Mouse (Mus musculus) MEL (cell line): ENCODE measurements around the gene Insig1. TPM values are rescaled to one million over a fixed set of nuclear protein-coding genes. Genes with fewer than 3 reads are reported as not detected.

Experiments used
- DNase-seq: peaks from one replicate; pipeline ENCODE4 v3.0.0; 2011; ENCODE audit warnings: low read depth, low spot score
- H3K27ac ChIP-seq: 2 replicates; pipeline ENCODE4 v1.5.1; 2012; ENCODE audit warnings: low read depth, mild to moderate bottlenecking, control low read depth, low read length, moderate library complexity; ENCODE audit not compliant: control insufficient read depth
- H3K27me3 ChIP-seq, 2 experiments: fragments of 150-350 bp in 1 of 2; sonication (generic) in 1 of 2; 2 replicates each; pipeline ENCODE4 v1.6.1; 2012; ENCODE audit warnings: low read length in 2 of 2, mild to moderate bottlenecking in 2 of 2, improper control_type of control experiment in 1 of 2, moderate library complexity in 1 of 2; ENCODE audit not compliant: insufficient read depth in 2 of 2, control insufficient read depth in 1 of 2
- H3K36me3 ChIP-seq, 2 experiments: 2 replicates each; pipeline ENCODE4 v1.6.1; 2012 to 2014; ENCODE audit warnings: low read length in 2 of 2, improper control_type of control experiment in 1 of 2, inconsistent platforms in 1 of 2, mild to moderate bottlenecking in 1 of 2; ENCODE audit not compliant: insufficient read depth in 2 of 2, control insufficient read depth in 1 of 2
- H3K4me1 ChIP-seq, 2 experiments: fragments of 150-350 bp in 1 of 2; sonication (generic) in 1 of 2; 2 replicates each; pipeline ENCODE4 v1.6.1; 2012; ENCODE audit warnings: low read length in 2 of 2, improper control_type of control experiment in 1 of 2, mild to moderate bottlenecking in 1 of 2; ENCODE audit not compliant: insufficient read depth in 2 of 2, control insufficient read depth in 1 of 2
- H3K4me3 ChIP-seq, 2 experiments: fragments of 150-350 bp in 1 of 2; sonication (generic) in 1 of 2; 2 replicates each; pipeline ENCODE4 v1.5.1; 2012; ENCODE audit warnings: low read depth in 2 of 2, low read length in 2 of 2, mild to moderate bottlenecking in 2 of 2, moderate library complexity in 2 of 2, control low read depth in 1 of 2, improper control_type of control experiment in 1 of 2; ENCODE audit not compliant: control insufficient read depth in 1 of 2, insufficient read depth in 1 of 2
- H3K79me2 ChIP-seq: 2 replicates; pipeline ENCODE4 v1.6.1; 2012; ENCODE audit warnings: mild to moderate bottlenecking, low read length, moderate library complexity; ENCODE audit not compliant: control insufficient read depth, poor library complexity, insufficient read depth
- H3K9ac ChIP-seq: 2 replicates; pipeline ENCODE4 v1.6.1; 2012; ENCODE audit warnings: low read depth, mild to moderate bottlenecking, control low read depth, low read length, moderate library complexity; ENCODE audit not compliant: control insufficient read depth, poor library complexity, severe bottlenecking
- H3K9me3 ChIP-seq: fragments of 150-350 bp; sonication (generic); replicated peaks from 2 replicates; pipeline ENCODE4 v1.6.1; 2012; ENCODE audit warnings: mild to moderate bottlenecking, low read length, improper control_type of control experiment, moderate library complexity; ENCODE audit not compliant: insufficient read depth
- CHD1 ChIP-seq: IDR thresholded peaks from 2 replicates; pipeline ENCODE4 v1.6.1; 2012; ENCODE audit warnings: low read depth, mild to moderate bottlenecking, inconsistent platforms, low read length, improper control_type of control experiment
- E2F4 ChIP-seq: IDR thresholded peaks from 2 replicates; pipeline ENCODE4 v1.6.1; 2011; ENCODE audit warnings: low read depth, low read length, improper control_type of control experiment, borderline replicate concordance
- EP300 ChIP-seq, 2 experiments: IDR thresholded peaks; 2 replicates each; pipeline ENCODE4 v1.6.1; 2011; ENCODE audit warnings: improper control_type of control experiment in 2 of 2, low read length in 2 of 2, low read depth in 1 of 2, mild to moderate bottlenecking in 1 of 2
- ETS1 ChIP-seq: IDR thresholded peaks from 2 replicates; pipeline ENCODE4 v1.6.1; 2012; ENCODE audit warnings: low read depth, mild to moderate bottlenecking, inconsistent platforms, low read length, improper control_type of control experiment, moderate library complexity
- GATA1 ChIP-seq: IDR thresholded peaks from 2 replicates; pipeline ENCODE4 v1.6.1; 2011; ENCODE audit warnings: low read depth, low read length, improper control_type of control experiment
- KAT2A ChIP-seq: conservative IDR thresholded peaks from 2 replicates; pipeline ENCODE4 v1.6.1; 2012; ENCODE audit warnings: low read depth, low read length, improper control_type of control experiment, inconsistent platforms
- MAX ChIP-seq: IDR thresholded peaks from 2 replicates; pipeline ENCODE4 v1.6.1; 2011; ENCODE audit warnings: low read length, improper control_type of control experiment
- NRF1 ChIP-seq: IDR thresholded peaks from 2 replicates; pipeline ENCODE4 v1.6.1; 2014; ENCODE audit warnings: low read depth, mild to moderate bottlenecking, inconsistent platforms, low read length, improper control_type of control experiment, moderate library complexity; ENCODE audit not compliant: poor library complexity, insufficient read depth, severe bottlenecking
- POLR2AphosphoS5 ChIP-seq: IDR thresholded peaks from 2 replicates; pipeline ENCODE4 v1.6.1; 2012; ENCODE audit warnings: low read depth, borderline replicate concordance, mild to moderate bottlenecking, inconsistent platforms, low read length, moderate library complexity, mixed read lengths
- RAD21 ChIP-seq: IDR thresholded peaks from 2 replicates; pipeline ENCODE4 v1.6.1; 2011; ENCODE audit warnings: mild to moderate bottlenecking, low read depth, low read length, improper control_type of control experiment
- RCOR1 ChIP-seq: IDR thresholded peaks from 2 replicates; pipeline ENCODE4 v1.6.1; 2012; ENCODE audit warnings: low read depth, mild to moderate bottlenecking, inconsistent platforms, low read length, improper control_type of control experiment
- SIN3A ChIP-seq: IDR thresholded peaks from 2 replicates; pipeline ENCODE4 v1.6.1; 2012; ENCODE audit warnings: low read length, improper control_type of control experiment, inconsistent platforms
- TAL1 ChIP-seq: IDR thresholded peaks from 2 replicates; pipeline ENCODE4 v1.6.1; 2012; ENCODE audit warnings: mild to moderate bottlenecking, inconsistent platforms, low read length, moderate library complexity, mixed read lengths
- TCF12 ChIP-seq: IDR thresholded peaks from 2 replicates; pipeline ENCODE4 v1.6.1; 2014; ENCODE audit warnings: low read depth, mild to moderate bottlenecking, inconsistent platforms, low read length, improper control_type of control experiment, moderate library complexity
- UBTF ChIP-seq: IDR thresholded peaks from 2 replicates; pipeline ENCODE4 v1.6.1; 2012; ENCODE audit warnings: low read depth, mild to moderate bottlenecking, inconsistent platforms, low read length, improper control_type of control experiment, moderate library complexity, borderline replicate concordance; ENCODE audit not compliant: insufficient read depth
- USF1 ChIP-seq: IDR thresholded peaks from 2 replicates; pipeline ENCODE4 v1.6.1; 2014; ENCODE audit warnings: low read depth, mild to moderate bottlenecking, inconsistent platforms, low read length, improper control_type of control experiment, moderate library complexity
- ZC3H11A ChIP-seq: IDR thresholded peaks from 2 replicates; pipeline ENCODE4 v1.6.1; 2012; ENCODE audit warnings: low read depth, mild to moderate bottlenecking, inconsistent platforms, low read length, improper control_type of control experiment
- ZKSCAN1 ChIP-seq: IDR thresholded peaks from 2 replicates; pipeline ENCODE4 v1.6.1; 2012; ENCODE audit warnings: low read depth, mild to moderate bottlenecking, inconsistent platforms, low read length, improper control_type of control experiment, moderate library complexity
- polyA plus RNA-seq, 2 experiments: library from polyadenylated mRNA; stranded (reverse) in 1 of 2; unstranded in 1 of 2; fragments of >175 nt in 1 of 2; fragments of >200 nt in 1 of 2; gene quantifications; 2 replicates each; pipeline versions ENCODE4 v1.2.1 to v1.2.4; 2012; ENCODE audit warnings: low replicate concordance in 2 of 2, low read depth in 1 of 2; ENCODE audit not compliant: insufficient read length in 2 of 2, insufficient read depth in 1 of 2, missing spikeins in 1 of 2
- total RNA-seq: library from RNA; depleted of rRNA; stranded (reverse); fragments of 300-350 nt; gene quantifications from 2 replicates; pipeline ENCODE4 v1.2.3, GENCODE M21; 2012

The Insig1 gene
- total and polyA plus RNA-seq, 3 experiments = 61.3 to 73.2 TPM; not detected in 1

DNA sequence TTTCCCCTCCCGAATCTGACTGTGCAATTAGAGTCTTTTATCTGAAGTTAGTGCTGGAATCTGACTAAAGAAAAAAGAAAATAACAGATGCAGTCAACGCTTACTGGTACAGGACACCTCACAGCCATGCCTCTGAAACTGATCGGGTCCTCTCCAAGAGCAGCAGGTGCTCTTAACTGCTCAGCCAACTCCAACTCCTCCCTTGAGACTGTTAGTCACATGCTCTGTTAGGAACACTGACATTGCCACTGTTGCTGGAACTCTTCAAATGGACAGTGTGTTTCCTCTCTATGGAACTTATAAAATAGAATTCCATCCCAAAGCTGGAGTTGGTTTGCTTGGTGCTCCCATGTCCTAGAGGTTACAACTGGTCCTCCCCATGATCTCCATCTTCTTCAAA lies 14.3 kb upstream of the Insig1 start:
- H3K79me2 ChIP-seq = no peaks in the 10 kb centered on the region
- H3K27me3 ChIP-seq = no peaks in the 10 kb centered on the region
- no peak overlapping the region for H3K9ac ChIP-seq
- H3K36me3 ChIP-seq = no peaks in the 10 kb centered on the region
- H3K27ac ChIP-seq = no peak overlapping the region
- H3K9me3 ChIP-seq = no peaks in the 10 kb centered on the region
- DNase-seq = no peak
- no peak overlapping the region for H3K4me3 ChIP-seq
- H3K4me1 ChIP-seq = no peaks in the 10 kb centered on the region
- TF ChIP-seq MAX = no peak
- TF ChIP-seq TAL1 = no peak
- no peak for TF ChIP-seq EP300 (IDR thresholded peaks at IDR 0.05; ENCODE audit: low read depth in 1 of 2, low read length in 2 of 2)
- TF ChIP-seq GATA1 = no peak
- TF ChIP-seq USF1 = no peak
- TF ChIP-seq UBTF = no peak
- no peak for TF ChIP-seq ETS1
- no peak for TF ChIP-seq CHD1
- TF ChIP-seq SIN3A = no peak
- TF ChIP-seq ZKSCAN1 = no peak
- no peak for TF ChIP-seq TCF12

DNA sequence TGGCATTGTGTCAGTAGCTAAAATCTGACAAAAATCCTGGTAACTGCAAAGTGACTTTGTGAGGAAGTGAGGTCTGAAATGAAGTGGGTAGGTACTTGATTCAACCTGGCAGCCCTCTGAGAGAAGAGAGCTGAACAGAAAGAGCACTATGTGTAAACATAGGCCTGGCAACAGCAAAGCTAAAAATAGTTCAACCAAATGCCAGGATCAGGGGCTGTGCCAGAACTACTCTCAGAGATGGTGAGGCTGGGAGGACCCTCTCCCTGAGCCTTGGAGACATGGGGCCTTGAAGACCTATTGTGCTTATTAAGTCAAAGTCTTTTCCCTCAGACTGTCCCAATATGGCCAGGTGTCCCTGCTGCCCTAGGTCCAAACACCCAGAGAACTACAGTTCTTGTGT lies 10.7 kb upstream of the Insig1 start:
- H3K36me3 ChIP-seq = peaks cover 0 to under 1% of the 10 kb centered on the region in 2 experiments; a peak in 1 of 4 replicates
- H3K9ac ChIP-seq = no peak overlapping the region
- no peaks in the 10 kb centered on the region for H3K9me3 ChIP-seq
- H3K79me2 ChIP-seq = no peaks in the 10 kb centered on the region
- H3K4me3 ChIP-seq = no peak overlapping the region
- no peak for TF ChIP-seq E2F4
- TF ChIP-seq RCOR1 = no peak
- TF ChIP-seq TAL1 = no peak
- TF ChIP-seq NRF1 = no peak
- no peak for TF ChIP-seq ZC3H11A
- no peak for TF ChIP-seq ZKSCAN1
- no peak for TF ChIP-seq KAT2A
- no peak for TF ChIP-seq POLR2AphosphoS5
- TF ChIP-seq GATA1 = no peak
- TF ChIP-seq RAD21 = no peak
- H3K4me1 ChIP-seq = peaks cover 0 to 4% of the 10 kb centered on the region in 2 experiments; a peak in 3 of 4 replicates
- H3K27me3 ChIP-seq = no peaks in the 10 kb centered on the region
- DNase-seq = no peak
- no peak overlapping the region for H3K27ac ChIP-seq
